Mouse (Mus musculus) thymus, adult 18-20 months (tissue): ENCODE results near the gene Igfbp2.

Experiments used
- DNase-seq, 2 experiments: peaks; one replicate each; pipeline ENCODE4 v3.0.0; 2022; ENCODE audit warnings: mixed read lengths in 2 of 2

Igfbp2 gene

DNA sequence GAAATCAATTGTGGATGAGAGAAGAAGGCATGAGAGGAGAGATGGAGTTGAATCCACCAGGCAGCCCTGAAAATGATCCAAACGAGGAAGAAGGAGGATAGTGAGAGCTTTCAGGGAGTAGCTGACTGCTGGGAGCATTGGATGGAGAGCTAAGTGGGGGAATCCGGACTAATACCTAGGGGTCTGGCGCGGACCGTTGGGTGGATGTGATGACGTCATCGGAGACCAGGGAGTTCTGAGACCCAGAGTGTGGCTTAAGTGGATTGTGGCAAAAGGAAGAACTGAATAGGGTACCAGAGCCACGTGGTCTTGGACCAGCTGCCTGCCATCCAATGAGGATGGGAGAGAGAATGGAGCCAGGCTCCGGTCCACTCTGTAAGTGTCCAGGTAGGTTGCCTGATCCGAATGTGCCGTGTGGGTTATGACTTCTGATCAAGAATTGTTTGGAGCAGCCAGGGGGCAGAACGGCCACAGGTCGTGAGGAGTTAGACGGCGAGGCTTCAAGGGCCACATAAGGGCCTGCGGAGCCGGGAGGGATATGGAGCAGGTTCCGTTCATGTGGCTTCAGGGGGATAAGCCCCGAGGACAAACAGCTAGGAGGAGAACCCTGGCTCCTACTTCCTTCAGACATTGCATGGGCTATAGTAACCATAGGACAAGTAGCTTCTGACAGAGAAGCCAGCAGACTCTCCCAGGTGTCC, 32.1 kb downstream of the Igfbp2 start:
- no peak for DNase-seq

DNA sequence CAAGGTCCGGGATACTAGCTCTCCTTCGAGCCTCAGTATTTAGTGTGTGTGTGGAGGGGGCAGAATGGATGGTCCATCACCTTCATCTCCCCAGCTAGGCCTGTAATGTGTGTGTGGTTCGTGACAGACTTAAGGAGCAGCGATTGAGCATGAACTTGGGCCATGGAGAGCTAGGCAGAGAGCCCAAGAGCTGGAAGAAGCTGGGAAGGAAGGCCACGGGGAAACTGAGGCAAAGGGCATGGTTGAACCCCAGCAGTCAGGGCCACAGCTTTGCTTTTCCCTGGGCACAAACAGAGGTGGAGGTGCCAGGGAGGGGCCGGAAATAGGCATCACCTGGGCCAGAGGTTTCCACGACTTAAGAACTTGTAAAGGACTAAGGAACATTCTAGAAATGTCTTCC, 32.8 kb downstream of the Igfbp2 start:
- no peak for DNase-seq

DNA sequence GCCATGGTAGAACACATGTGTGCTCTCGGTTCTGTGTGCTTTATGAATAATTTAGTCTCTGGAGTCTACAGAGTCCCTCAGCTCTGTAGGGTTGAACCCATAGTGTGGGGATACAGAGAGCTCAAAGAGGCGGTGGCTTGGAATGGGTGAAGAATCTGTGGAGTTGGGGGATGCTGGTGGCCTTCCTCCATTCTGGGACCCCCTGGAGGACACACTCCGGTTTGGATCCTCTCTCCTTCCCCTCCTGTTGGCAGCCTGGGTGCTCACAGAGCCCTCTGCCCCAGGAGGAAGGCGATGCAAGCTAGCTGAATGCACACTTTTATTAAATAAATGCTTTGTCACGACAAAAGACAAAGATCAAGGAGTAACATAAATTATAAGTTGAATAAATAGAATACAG, 33.3 kb downstream of the Igfbp2 start:
- DNase-seq: no peak

DNA sequence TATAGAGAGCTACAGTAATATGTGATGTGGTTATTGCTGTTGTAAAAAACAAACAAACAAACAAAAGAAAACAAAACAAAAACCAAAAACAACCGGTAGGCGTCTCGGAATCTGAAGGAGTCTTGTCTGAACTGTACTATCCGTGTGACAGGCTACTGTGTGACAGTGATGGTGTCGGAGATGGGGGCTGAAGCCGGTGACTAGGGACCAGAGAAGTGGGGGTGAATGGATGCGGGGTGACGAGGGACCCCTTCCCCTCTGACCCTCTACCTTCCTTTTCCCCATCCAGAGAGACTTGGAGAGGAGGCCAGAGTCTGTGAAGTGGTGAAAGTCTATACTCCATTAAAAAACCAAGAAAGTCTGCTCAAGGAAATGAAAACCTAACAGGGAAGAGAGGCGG, 34.0 kb downstream of the Igfbp2 start:
- DNase-seq: no peak

DNA sequence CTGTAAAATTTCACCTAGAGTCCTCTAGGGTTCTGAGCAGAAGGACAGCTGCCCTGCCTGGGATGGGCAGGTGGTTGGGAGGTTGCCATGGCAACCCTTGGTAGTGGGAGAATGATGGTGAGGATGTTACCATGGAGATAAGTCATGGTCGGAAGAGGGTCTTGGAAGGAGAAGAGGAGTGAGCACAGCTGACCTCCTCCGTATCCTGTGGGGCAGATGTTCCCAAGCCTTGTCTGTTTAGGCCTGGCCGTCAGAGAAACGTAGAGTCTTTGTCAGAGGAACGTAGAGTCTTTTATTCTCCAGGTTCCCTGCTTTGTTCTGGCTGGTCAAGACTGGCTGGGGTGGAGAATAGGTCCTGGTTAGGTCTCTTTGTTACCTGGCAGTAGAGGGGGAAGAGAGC, 34.6 kb downstream of the Igfbp2 start:
- no peak for DNase-seq

DNA sequence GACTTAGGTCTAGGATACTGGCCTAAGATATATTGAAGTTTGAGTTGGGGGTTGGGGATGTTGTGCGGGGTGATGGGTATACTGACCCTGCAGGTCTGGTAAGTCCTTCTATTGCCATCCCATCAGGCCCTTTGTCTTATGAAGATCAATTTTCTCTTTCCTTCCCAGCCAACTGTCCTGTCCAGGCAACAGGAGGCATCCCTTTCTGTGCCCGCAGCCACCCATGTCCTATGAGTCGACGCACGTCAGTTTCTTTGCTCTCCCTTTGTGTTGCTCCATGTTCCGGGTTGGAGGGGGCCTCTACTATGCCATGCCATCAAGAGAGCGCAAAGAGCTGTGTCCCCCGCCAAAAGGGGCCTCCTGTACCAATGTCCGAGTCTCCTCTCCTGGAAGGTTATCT, 35.7 kb downstream of the Igfbp2 start:
- DNase-seq: no peak

DNA sequence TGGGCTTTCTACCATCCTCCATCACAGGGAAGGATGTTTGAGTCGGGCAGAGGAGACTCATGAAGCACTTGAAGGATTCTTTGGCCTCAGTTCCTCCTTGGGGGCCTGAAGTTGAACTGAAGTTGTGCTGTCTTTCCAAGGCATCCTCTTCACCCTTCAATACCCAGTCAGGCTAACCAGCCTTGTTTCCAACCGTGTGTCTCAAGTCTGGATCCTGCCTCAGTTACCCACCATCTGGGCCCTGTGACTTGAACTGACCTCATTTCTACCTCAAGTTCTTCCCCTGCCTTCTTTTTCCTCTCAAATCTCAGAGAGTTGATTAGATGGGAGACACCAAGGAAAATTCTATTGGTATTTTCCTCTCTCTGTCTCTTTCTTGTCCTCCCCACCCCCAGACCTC, 36.2 kb downstream of the Igfbp2 start:
- no peak for DNase-seq

DNA sequence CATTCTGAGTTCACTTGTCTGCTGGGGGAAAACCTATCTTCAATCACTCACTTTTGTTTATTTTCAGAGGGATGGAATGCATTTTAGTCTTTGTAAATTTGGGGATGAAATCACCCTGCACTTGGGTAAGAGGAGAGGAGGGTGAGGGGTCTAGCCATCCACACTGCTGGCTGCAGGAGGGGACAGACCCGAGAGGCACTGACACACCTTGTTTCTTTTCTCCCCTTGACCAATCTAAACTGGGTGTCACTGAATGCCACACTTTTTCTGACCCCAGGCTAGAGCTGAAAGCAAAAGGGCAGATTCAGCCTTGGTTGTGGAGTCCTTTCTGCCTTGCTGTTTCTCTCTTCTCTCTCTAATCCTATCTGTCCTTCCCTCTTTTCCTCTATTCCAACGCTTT, 37.4 kb downstream of the Igfbp2 start:
- no peak for DNase-seq

DNA sequence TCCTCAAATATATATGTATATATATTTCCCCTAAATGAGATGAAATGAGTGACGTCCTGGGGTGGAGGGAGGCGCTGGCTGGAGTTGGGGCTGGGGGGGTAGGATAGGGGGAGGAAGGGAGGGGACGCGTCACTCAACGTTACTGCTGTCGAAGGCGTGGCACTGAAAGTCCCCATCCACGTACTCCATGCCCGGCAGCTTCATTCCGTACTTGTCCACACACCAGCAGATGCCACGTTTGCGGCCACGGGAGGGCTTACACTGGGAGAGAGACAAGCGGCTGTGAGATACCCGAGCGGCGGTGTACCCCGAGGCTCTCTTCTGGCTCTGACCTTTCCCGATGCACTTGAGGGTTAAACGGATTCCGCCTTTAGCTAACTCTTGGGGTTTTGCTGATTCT, 37.9 kb downstream of the Igfbp2 start:
- DNase-seq: no peak

DNA sequence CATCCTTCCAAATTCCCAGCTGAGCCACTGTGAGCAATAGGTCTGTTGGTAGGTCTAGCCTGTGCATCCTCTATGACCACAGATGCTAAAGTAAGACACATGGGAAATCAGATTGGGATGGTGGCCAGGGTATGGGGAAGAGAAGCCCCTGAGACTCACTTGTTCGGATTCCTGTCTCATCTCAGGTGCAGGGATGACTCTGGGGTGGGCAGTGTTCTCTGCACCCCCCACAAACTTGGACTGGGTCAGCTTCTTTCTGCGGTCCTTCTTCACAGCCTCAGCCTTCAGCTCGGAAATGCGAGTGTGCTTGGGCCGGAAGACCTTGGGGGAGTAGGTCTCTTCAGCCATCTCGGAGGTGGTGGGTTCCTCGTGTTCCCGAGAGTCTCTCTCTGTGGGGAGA, 39.4 kb downstream of the Igfbp2 start:
- no peak for DNase-seq

DNA sequence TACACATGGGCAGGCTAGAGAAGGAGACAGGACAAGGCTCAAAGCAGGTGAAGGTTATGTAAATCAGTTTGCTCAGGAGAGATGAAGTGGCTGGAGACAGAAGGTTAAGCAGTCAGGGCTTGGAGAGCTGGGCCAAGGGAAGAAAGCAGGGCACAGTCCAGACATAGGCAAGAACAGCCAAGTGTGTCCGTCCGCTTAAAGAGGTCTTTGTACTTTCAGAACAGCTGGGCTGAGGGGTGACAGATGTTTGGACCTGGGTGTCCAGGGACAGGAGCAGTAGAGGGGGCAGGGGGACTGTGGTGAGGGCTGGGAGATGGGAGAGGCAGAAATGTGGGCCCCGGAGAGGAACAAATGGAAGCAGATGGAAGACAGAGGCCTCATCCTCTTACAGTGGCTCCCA, 40.0 kb downstream of the Igfbp2 start:
- no peak for DNase-seq

DNA sequence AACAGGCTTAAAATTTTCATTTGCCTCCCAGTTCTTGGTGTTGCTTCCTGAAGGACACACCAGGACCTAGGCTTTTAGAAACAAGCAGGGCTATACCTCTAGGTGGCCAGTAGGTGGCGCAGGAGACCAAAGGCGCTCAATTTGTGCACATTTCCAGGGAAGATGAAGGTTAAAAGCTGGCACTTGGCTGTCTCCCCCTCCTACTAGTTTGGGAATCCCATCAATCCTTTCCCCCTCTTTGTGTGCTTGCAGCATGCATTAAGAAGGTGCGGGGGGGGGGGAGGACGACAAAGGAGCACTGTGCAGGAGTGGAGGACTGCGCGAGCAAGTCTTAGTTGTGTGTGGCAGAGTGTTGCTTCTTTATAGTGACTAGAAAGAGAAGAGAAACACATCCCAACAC, 41.6 kb downstream of the Igfbp2 start:
- no peak for DNase-seq

DNA sequence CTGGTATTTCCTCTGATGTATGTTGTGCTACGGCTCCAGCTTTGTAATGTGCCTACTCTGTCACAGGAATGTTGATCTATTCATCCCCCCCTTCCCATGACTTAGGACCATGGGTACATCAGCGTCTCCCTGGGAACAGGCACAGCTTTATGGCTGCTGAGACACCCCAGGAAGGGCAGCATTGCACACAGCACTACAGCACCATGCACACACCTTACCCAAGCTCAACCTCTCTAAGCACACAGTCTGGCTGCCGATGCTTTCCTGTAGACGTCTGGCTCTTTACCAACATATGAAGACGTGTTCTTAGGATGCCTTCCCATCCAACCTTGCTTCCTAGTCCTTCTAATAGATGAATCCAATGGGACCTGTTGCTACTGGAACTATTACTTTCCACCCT, 42.1 kb downstream of the Igfbp2 start:
- no peak for DNase-seq

DNA sequence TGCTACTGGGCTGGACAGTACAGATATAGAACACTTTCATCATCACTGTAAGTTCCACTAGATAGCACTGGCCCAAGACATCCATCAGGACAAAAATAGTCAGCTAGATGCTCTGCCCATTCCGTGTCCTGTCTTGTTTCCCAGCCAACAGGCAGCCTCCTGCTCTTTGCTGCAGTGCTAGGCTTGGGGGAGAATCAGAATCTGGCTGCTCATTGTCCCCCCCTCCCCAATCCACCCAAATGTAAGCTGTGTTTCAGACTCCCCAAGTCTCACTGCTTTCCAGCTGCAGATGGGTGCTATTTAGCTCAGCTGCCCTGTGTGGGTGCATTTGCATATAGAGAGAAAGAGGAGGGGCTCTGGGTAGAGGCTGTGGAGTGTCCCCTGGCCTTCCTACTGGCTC, 43.0 kb downstream of the Igfbp2 start:
- DNase-seq: no peak

DNA sequence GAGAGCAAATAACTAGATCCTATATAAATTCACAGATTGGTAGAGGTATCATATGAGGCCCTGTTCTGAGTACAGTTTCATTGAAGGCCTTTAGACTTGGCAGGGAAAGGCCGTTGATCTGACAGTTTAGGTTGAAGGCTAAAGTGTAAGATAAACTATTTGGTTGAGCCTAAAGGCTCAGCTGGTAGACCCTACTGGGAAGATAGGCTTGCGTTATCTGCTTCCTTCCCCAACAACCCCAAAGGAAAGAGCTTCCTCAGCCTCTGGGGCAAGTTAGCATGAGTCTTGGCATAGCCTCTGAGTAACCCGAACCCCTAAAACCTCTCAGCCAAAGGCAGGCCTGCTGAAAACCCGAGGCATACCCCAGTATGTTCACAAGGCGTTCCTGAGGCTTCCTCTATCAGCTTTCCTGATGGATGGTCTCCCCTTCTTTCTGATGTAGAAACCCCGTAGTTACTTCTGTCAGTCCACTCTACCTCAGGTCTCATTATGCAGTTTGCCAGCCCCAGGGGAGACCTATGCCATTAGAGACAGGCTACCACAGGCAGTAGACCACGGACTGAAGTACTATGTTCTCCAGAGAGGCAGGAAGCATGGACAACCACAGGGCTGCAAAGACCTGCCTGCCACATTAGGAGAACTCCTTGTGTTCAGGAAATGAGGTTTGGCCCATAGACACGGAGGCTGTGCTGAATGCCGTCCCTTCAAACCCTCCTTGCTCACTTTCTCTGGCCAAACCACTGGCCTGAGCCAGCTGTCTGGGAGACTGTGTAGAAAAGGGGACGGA, 44.3 kb downstream of the Igfbp2 start:
- no peak for DNase-seq

DNA sequence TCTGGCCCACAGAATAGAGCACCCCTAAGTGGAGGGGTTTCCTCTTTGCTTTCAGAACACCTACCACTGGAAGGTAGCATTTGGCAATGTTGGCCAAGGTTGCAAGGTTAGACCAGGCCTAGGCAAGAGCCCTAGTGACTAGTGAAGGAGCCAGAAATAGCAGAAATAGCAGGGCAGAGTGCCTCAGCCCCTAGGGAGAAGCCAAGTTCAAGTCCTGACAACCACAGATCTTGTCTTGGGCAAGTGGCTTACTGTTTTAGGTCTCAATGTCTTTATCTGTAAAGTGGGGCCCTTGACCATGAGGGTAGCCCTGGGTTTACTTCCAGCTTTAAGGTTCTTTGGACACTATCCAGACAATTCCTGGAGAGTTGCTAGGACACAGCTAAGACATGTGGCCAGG, 45.0 kb downstream of the Igfbp2 start:
- DNase-seq: no peak

DNA sequence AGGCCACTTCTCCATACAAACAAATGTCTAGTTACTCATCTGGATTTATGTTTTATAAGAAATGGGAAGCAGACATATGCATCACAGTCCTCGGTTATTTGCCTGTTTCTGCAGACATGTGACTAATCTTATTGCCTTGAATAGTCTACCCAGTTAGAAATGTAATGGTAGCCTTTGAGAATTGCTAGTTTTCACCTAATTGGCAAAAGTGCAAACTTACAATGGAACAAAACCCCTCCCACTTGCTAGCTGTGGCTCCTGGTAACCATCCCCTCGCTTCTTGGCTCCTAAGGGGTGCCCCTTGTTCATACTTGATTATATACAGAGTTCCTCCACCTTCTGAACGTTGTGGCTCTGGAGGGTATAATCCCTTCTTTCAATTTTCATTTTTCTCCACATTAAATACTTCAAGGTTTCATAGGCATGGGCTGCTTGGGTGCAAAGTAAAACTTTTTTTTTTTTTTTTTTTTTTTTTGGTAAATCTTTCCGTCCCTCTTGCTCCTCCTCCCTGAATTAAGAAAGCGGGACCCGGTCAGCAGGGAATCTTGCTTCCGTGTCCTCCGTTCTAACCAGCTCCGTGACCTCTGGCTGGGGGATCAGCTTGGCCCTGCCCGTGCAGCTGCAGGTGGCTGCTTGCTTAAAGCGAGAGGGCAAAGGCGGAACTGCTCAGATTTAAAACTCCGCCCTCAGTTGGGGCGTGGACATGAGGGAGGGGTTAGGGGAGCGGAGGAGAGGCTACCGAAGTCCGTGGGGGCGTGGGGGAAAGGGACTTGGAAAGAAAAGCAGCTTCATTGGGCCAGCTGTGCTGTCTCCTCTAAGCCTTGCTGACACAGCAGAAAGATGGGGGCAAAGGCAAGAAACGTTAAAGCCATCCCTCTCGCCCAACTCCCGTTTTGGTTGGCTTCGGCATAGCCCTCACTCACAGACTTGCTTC, 45.6 kb downstream of the Igfbp2 start:
- peak; percentile 21 to 26 for DNase-seq

DNA sequence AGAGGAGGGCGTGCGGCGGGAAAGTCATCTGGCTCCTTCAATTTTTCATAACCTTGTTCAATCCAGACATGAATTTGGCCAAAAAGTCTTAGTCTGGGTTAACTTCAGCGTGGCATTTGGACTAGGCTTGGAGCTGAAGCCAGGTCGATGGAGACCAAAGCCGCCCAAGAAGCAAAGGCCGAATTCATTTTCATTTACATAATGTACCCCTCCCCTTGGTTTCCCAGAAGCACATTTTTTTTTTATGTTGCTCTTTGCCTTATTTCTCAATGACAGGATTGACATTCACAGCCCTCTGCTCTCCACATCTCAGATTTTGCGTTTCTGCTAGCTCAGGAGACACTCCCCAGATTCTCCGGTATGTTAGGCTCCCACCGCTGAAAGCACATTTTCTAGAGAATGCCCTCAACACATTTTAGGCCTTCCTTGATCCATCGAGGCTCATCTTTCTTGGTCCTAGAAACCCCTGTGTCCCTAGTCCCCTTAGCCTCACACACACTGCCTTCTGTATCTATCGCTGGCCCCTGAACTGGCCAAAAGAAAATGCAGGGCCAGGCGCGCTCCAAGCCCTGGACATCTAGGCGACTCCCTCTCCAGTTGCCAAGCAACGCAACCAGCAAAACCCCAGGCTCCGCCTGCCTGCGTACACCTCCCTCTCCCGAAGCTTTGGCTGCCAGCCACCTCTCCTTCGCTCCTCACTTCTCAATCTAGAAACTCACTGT, 46.5 kb downstream of the Igfbp2 start:
- no peak for DNase-seq

DNA sequence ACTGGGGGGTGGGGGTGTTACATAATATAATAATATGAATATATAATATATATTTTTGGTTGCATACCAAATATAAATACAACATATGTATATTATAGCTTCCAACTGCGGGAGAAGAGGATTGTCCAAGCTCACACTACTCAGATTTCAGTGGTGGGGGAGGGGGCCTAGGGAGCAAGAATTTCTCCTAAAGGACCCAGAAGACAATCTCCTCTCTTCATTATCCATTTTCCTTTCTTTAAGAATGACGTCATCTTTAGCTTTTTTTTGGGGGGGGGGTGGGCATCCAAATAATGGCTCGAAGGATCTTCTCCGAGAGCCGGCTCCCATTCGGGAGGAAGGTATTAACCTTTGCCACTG, 47.0 kb downstream of the Igfbp2 start:
- DNase-seq: no peak

DNA sequence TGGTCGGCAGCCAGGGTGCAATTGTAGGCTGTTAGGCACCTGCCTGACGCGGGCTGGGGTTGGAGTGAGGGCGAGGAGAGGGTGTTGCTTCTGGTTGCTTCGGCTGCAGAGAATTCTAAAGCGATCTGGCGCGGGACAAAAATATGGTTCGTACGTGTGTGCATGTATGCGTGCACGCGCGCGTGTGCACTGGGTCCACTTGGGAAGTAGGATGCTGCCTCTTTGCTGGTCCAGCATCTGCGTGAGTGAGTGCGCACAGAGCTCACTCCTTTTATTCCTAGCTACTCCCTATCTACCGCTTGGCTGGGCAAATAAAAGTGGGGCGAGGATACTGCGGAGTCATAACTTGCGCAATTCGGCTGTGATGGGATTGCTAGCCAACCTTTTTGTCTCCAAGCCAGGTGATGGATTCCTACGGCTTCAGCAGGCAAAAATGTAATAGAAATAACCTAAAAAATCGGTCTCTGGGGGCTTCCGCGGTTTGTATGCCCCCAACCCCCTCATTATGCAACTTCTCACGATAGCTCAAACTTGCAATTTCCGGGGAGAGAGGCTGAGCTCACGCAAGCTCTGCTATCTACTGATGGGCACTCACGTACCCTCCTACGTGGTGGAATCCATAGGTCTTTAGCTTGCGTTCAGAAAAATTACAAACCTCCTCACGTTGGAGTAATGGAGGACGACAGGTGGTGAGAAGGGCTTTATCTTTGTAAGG, 47.6 kb downstream of the Igfbp2 start:
- no peak for DNase-seq

DNA sequence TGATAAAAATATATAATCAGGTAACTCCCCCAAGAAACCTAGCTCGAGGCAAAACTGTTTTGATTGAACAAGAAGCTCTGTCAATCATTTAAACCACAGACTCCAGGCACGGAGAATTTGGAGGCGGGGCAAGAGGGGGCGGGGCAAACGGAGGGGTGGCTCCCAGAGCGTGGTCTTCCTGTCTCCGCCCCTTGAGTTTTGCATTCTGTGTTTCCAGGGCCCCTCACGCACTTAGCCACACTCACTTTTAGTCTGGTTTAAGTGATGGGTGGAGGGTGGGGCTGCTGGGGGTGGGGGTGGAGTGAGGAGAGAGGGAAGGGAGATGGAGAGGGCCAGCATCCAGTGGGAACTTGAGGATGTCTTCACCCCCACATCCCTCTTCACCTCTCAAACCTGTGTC, 48.2 kb downstream of the Igfbp2 start:
- DNase-seq: no peak

DNA sequence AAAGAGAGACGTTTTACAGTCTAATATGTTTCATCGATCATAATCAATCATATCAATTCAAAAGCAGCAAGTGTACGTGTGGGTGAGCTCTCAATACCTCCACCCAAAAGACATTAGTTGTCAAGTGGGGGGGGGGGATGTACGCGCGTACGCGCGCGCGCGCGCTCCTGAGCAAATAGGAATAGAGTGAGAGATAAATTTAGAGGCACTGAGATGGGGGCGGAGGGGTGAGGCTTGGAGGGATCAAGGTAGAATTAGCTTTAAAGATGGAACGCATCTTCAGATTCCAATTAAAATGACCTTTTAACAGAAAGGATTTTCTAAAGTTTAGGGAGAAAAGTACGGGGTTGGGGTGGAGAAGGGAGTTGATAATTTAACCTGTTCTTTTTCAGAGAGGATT, 48.8 kb downstream of the Igfbp2 start:
- no peak for DNase-seq
